Mouse (Mus musculus): ENCODE results near the gene Vwa8.

- TF ChIP-seq GATA1 (IDR thresholded peaks at IDR 0.05; ENCODE audit: low read length) (no peak), TAL1 (IDR thresholded peaks at IDR 0.05; ENCODE audit: low read length) (no peak)
These were observed 334.4 kb downstream of the Vwa8 start for GRCm38 (mm10) chr14:79183261-79183660.
